Mouse (Mus musculus) limb, embryonic 11.5 days (tissue): ENCODE data around the gene Hgd. TPM values are rescaled to one million over a fixed set of nuclear protein-coding genes. Genes with fewer than 3 reads are reported as not detected.
A peak's percentile ranks its signal among the peaks of the same experiment; 100 is the strongest.

Experiments used
- ATAC-seq: fragments of 200-750 bp; cut with Nextera tagmentation; 2 replicates; pipeline ENCODE4 v1.8.0; 2017; ENCODE audit warnings: low read depth; ENCODE audit not compliant: insufficient number of reproducible peaks, low FRiP score, low TSS enrichment
- DNase-seq: peaks from one replicate; pipeline ENCODE4 v3.0.0-alpha.2; 2015; ENCODE audit warnings: low spot score
- H3K27ac ChIP-seq: fragments of 300-500 bp; sonication (generic); replicated peaks from 2 replicates; pipeline ENCODE4 v1.5.1; 2014; ENCODE audit warnings: low read depth, mild to moderate bottlenecking, low read length
- H3K27me3 ChIP-seq: fragments of 300-500 bp; sonication (generic); 2 replicates; pipeline ENCODE4 v1.6.1; 2014; ENCODE audit warnings: mild to moderate bottlenecking, low read length, mixed read lengths; ENCODE audit not compliant: control insufficient read depth, insufficient read depth
- H3K36me3 ChIP-seq: fragments of 300-500 bp; sonication (generic); 2 replicates; pipeline ENCODE4 v1.6.1; 2014; ENCODE audit warnings: mild to moderate bottlenecking, low read length, moderate library complexity, mixed read lengths; ENCODE audit not compliant: control insufficient read depth, insufficient read depth
- H3K4me1 ChIP-seq: fragments of 300-500 bp; sonication (generic); 2 replicates; pipeline ENCODE4 v1.6.1; 2014; ENCODE audit warnings: low read length, mixed read lengths; ENCODE audit not compliant: control insufficient read depth, insufficient read depth
- H3K4me2 ChIP-seq: fragments of 300-500 bp; sonication (generic); 2 replicates; pipeline ENCODE4 v1.6.1; 2014; ENCODE audit warnings: low read depth, mild to moderate bottlenecking, moderate library complexity; ENCODE audit not compliant: severe bottlenecking
- H3K4me3 ChIP-seq: fragments of 300-500 bp; sonication (generic); 2 replicates; pipeline ENCODE4 v1.5.1; 2014; ENCODE audit warnings: low read depth, low read length
- H3K9ac ChIP-seq: fragments of 300-500 bp; sonication (generic); 2 replicates; pipeline ENCODE4 v1.6.1; 2014; ENCODE audit warnings: mild to moderate bottlenecking, low read length
- H3K9me3 ChIP-seq: fragments of 300-500 bp; sonication (generic); 2 replicates; pipeline ENCODE4 v1.6.1; 2016; ENCODE audit warnings: low read length; ENCODE audit not compliant: control insufficient read depth
- WGBS: fragments of 180-500 bp; shearing (Covaris S2); extraction: QIAGEN DNeasy Blood & Tissue Kit; methylation state at CpG from one replicate; pipeline ENCODE4 v1.1.7; 2014; 5-methylcytosine and 5-hydroxymethylcytosine counted together
- polyA plus RNA-seq: library from polyadenylated mRNA; unstranded; fragments of >200 nt; fragmentation: Nextera tagmentation; extraction: Ambion mirVana; gene quantifications from 2 replicates; pipeline ENCODE4 v1.2.1, GENCODE M21; 2014

Gene Hgd
- 0.48 TPM in 1 of 2 replicates, not detected in the other for polyA plus RNA-seq

DNA sequence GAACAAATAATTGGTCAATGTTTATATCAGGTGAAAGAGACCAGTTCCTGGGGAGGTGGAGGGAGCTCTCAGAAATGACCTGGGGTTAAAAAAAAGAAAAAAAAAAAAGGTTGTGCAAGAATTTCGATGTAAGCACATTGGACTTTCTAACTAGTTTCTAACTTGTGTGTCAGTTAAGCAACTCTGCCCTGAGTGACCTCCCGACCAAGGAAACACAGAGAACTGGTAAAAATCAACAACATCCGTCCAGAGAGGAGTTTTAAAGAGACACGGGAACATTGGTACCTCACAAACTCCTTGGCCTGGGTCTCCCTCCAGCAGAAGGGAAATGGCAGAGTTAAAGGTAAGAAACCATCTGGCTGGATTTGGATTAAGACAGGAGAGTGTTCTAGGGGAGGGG, at the start of gene Hgd:
Hgd (plus strand) TSS at position 160 of the 400 bp plus-strand sequence.
- 64% methylated on average over 4 of the region's 4 CpGs for WGBS
- no peaks in the 10 kb centered on the region for H3K9me3 ChIP-seq

DNA sequence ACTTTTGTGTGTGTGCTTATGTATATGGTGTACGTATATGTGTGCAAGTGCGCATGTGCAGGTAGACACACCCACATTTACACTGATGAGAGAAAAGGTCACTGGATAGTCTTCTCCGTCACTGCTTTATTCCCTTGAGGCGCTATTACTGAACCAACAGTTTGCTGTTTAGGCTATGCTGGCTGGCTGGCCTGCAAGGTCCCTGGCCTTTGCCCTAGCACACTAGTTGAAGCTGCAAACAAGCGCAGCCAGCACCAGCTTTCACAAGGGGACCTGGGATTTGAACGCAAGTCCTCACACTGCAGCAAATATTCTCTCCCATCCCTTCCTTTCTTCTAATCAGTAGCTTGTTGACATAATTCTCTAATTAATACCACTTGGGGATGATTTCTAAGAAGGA, 49.8 kb upstream of the Hgd start:
- Histone ChIP-seq H3K27ac (no peak overlapping the region), H3K9me3 (no peaks in the 10 kb centered on the region), H3K4me3 (no peak overlapping the region), H3K27me3 (no peaks in the 10 kb centered on the region), H3K4me2 (no peak overlapping the region), H3K4me1 (no peaks in the 10 kb centered on the region), H3K36me3 (peaks cover 4% of the 10 kb centered on the region; the same call in 1 of the 2 replicates), H3K9ac (no peak overlapping the region)
- ATAC-seq (no peak), DNase-seq (no peak)
- 89% methylated on average over 6 of the region's 6 CpGs for WGBS

More for the DNA sequence above, at the start of gene Hgd:
- Histone ChIP-seq H3K27me3 (no peaks in the 10 kb centered on the region), H3K27ac (no peak within 1 kb of the TSS), H3K36me3 (no peaks in the 10 kb centered on the region), H3K9ac (no peak within 1 kb of the TSS), H3K4me2 (no peak within 1 kb of the TSS), H3K4me3 (no peak within 1 kb of the TSS), H3K4me1 (0 out of 2 replicates have a peak, but pooled peaks cover 7% of the 10 kb centered on the region)
- DNase-seq = no peak
- ATAC-seq = no peak

DNA sequence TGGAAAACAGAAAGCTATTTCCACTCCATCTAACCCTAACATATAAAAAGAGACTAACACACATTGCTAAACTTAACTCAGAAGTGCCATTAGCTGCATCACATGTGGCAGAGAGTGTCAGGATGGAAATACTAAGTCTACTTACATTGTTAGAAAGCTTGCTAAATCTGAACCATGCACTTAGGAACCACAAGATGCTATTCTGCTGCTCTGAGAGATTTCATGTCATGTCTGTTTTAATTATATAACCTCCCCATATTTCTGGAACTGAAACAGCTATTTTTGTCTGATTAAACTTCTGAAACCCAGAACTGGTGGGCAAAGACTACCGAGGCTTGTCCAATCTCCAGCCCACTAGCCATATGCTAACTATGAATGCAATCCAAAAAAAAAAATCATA, 47.9 kb upstream of the Hgd start:
- Histone ChIP-seq H3K9ac (no peak overlapping the region), H3K4me1 (no peaks in the 10 kb centered on the region), H3K27me3 (no peaks in the 10 kb centered on the region), H3K27ac (no peak overlapping the region), H3K36me3 (peaks cover 4% of the 10 kb centered on the region; the same call in 1 of the 2 replicates), H3K4me2 (no peak overlapping the region), H3K4me3 (no peak overlapping the region), H3K9me3 (no peaks in the 10 kb centered on the region)
- whole genome bisulfite sequencing = 98% methylated on average over 1 of the region's 1 CpGs
- no peak for DNase-seq
- ATAC-seq = no peak

DNA sequence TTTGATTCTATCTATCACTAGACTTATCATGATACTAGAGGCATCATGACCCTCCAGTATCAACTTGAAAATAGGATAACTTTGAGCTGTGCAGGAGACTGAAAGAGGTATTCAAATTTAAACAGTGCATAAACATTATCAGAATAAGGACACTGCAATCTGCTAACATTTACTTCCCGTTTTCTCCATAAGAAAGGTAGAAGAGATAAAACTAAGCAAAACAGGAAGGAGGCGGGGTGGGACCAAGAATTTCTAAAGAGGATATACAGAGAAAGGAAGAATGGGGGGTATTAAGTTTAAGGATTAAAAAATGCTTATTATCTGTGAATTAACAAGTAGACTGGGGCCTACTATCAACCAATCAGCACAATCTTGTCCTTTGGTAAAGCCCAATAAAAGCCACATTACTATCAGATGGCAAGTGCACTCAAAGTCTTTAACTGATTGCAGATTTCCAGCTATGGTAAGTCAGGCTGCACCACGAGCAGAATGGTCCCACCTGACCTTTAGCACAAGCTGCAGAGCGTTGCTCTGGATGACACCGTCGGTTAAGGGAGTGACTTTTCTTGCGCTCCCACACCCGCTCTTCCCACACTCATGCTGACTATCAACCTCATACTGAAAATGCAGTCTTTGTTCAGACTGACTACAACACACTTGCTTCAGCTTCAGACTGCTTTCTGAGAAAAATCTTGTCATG, 46.4 kb upstream of the Hgd start:
- DNase-seq (no peak), ATAC-seq (no peak)
- 86% methylated on average over 8 of the region's 8 CpGs for WGBS
- Histone ChIP-seq H3K9me3 (no peaks in the 10 kb centered on the region), H3K9ac (no peak overlapping the region), H3K4me3 (no peak overlapping the region), H3K36me3 (peaks cover 4% of the 10 kb centered on the region; the same call in 1 of the 2 replicates), H3K4me2 (no peak overlapping the region), H3K4me1 (no peaks in the 10 kb centered on the region), H3K27ac (no peak overlapping the region), H3K27me3 (no peaks in the 10 kb centered on the region)

DNA sequence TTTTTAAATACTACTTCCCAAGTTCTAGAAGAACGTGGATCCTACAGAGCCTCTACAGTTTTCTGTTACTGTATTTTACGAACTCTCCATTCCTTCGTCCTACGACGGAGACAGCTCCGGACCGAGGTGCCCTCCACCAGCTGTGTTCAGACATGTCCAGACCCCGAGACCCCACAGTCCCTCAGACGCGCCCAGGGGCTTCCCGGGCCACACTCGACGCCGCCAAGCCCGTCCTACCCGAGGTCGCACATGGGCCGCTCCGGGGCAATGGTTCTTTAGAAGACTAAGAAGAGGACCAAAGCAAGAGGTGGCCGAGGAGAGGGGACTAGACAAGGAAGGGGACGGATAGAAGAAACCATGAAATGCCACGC, 40.7 kb upstream of the Hgd start:
- peak overlapping the region; percentile 80; the same call in 1 of the 2 replicates for H3K27ac ChIP-seq
- WGBS = under 1% methylated on average over 22 of the region's 22 CpGs
- DNase-seq (no peak), ATAC-seq (peak; percentile 52)
- H3K9me3 ChIP-seq = no peaks in the 10 kb centered on the region
- H3K36me3 ChIP-seq = peaks cover 4% of the 10 kb centered on the region; the same call in 1 of the 2 replicates
- 0 out of 2 replicates have a peak, but pooled peaks cover 2% of the 10 kb centered on the region for H3K4me1 ChIP-seq
- peak overlapping the region; percentile 84 for H3K9ac ChIP-seq
- H3K27me3 ChIP-seq = no peaks in the 10 kb centered on the region
- H3K4me2 ChIP-seq = peak overlapping the region; percentile 80
- peak overlapping the region; percentile 84 for H3K4me3 ChIP-seq

DNA sequence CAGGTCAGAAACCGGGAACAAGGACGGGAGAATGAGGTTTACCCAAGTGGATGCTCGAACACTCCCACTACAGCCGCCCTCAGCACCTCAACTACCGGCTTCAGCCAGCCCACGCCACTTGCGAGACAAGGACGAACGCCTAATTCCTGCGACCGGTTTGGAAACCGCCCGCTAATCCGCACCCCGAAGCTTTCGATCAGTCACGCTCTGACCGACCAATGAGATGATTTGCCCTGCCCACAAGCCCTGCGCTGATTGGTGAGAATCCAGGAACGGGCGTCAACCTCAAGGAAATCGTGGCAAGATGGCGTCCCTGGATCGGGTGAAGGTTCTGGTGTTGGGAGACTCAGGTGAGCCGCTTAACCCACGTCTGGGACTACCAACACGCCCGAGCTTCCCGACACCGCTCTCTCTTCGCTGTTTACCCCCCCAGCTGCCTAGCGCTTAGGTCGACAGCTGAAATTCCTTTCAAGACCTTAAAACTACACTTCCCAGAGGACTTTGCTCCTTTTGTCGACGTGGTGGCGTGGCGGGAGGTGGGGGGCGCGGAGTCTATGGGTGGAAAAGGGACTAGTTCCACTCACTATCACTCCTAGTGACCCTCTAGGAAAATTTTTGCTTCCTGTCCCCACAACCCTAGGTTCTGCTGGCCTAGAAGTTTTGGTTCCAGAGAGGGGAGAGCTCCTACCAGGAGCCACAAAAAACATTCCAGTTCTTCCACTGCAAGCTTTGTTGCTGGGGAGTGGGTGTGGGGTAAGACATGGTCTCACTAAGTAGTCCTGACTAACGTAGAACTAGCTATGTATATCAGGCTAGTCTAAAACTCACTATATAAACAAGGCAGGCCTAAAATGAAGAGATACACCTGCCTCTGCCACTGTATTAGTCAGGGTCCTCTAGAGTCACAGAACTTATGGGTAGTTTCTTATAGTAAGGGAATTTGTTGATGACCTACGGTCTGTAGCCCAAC, 40.1 kb upstream of the Hgd start, which contains the start of the genes Gtf2e1 and Rabl3:
Gtf2e1 (minus strand) TSS at position 179 of the 970 bp plus-strand sequence.
Rabl3 (plus strand) TSS at position 275 of the 970 bp plus-strand sequence.
- H3K4me2 ChIP-seq = peak within 1 kb of the TSS; percentile 80
- H3K27me3 ChIP-seq = no peaks in the 10 kb centered on the region
- H3K9ac ChIP-seq = peak within 1 kb of the TSS; percentile 84
- peak within 1 kb of the TSS; percentile 80 for H3K27ac ChIP-seq
- peak; percentile 96 for DNase-seq
- WGBS = 2% methylated on average over 41 of the region's 41 CpGs
- peak; percentile 100 for ATAC-seq
- no peaks in the 10 kb centered on the region for H3K9me3 ChIP-seq
- H3K36me3 ChIP-seq = no peaks in the 10 kb centered on the region; the same call in 1 of the 2 replicates
- H3K4me3 ChIP-seq = peak within 1 kb of the TSS; percentile 84
- H3K4me1 ChIP-seq = 0 out of 2 replicates have a peak, but pooled peaks cover 2% of the 10 kb centered on the region

DNA sequence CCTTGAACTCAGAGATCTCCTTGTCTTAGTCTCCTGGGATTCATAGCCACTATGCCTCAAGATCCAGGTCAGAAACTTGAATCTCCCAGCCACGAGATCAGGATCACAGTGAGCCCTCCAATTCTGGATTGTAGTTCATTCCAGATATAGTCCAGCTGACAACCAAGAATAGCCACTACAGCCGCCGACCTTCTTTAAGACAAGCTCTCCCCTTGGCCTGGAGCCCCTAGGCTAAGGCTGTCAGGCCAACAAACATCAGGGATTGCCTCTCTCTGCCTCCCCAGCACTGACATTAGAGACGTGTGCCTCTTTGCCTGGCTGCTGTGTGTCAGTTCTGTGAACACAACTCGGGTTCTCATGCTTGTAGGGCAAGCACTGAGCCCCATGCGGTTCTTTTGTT, 39.2 kb upstream of the Hgd start:
- Histone ChIP-seq H3K27ac (no peak overlapping the region), H3K4me3 (no peak overlapping the region), H3K36me3 (no peaks in the 10 kb centered on the region; the same call in 1 of the 2 replicates), H3K4me2 (peak overlapping the region; percentile 62; the same call in 1 of the 2 replicates), H3K27me3 (no peaks in the 10 kb centered on the region), H3K9ac (no peak overlapping the region), H3K4me1 (0 out of 2 replicates have a peak, but pooled peaks cover 2% of the 10 kb centered on the region), H3K9me3 (no peaks in the 10 kb centered on the region)
- no peak for DNase-seq
- 86% methylated on average over 6 of the region's 6 CpGs for WGBS
- ATAC-seq = no peak

DNA sequence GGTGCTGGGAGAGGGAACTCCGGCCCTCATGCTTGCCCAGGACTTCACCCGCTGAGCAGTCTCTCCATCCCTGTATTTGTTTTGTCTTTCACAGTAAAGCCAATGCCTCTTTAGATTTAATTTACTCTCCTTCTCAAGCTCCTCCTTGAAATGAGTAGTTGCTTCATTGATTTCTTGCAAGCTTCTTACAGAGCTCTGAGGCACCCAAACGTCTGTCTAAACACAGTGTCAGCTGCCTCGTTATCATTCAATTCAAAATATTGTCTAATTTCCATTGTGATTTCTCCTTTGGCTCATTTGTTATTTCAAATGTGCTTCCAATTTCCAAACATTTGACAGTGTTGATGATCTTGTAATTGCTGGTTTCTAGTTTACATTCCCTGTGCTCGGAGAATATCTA, 33.6 kb upstream of the Hgd start:
- DNase-seq = no peak
- no peak for ATAC-seq
- no peak overlapping the region for H3K4me3 ChIP-seq
- no peaks in the 10 kb centered on the region for H3K9me3 ChIP-seq
- 88% methylated on average over 5 of the region's 5 CpGs for WGBS
- no peaks in the 10 kb centered on the region; the same call in 1 of the 2 replicates for H3K36me3 ChIP-seq
- no peak overlapping the region for H3K27ac ChIP-seq
- H3K4me1 ChIP-seq = no peaks in the 10 kb centered on the region
- no peak overlapping the region for H3K9ac ChIP-seq
- H3K4me2 ChIP-seq = no peak overlapping the region
- H3K27me3 ChIP-seq = no peaks in the 10 kb centered on the region
